Mouse (Mus musculus) bone marrow, adult 2 months (tissue): ENCODE results near the gene Rasa2.

Experiments
- CTCF ChIP-seq: fragments of 200-500 bp; IDR thresholded peaks from 2 replicates; pipeline ENCODE4 v1.5.1; 2011; ENCODE audit warnings: low read length, control low read depth; ENCODE audit not compliant: control insufficient read depth, insufficient read depth
- POLR2A ChIP-seq: fragments of 200-500 bp; IDR thresholded peaks from 2 replicates; pipeline ENCODE4 v1.6.1; 2011; ENCODE audit warnings: low read depth, mild to moderate bottlenecking, control low read depth, low read length, borderline replicate concordance; ENCODE audit not compliant: control insufficient read depth

DNA sequence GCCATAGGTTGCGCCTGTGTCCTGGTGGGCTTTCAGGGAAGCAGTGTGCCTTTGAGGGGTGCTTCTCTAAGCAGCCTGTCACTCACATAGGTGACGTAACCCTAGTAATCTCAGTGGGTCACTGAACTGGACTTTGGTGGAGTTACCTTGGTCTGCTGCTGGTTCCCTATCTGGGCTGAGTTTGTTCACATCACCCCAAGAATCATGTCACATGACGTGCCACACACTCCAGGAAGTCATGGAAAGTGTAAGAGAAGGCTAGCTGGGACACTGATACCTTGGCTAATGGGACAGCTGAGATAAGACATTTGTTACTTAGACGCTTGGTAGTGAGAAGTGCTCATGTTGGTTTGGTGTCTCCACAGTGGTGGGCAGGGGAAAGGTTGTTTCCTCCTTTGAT lies 105.4 kb downstream of the Rasa2 start:
- no peak for TF ChIP-seq CTCF
- TF ChIP-seq POLR2A = no peak
